Mouse (Mus musculus): ENCODE measurements around the gene Zpr1. TPM values are rescaled to one million over a fixed set of nuclear protein-coding genes. Genes with fewer than 3 reads are reported as not detected.

Zpr1 gene
- polyA plus RNA-seq, 1 experiment from 2014 or later, result 23.6 TPM

DNA sequence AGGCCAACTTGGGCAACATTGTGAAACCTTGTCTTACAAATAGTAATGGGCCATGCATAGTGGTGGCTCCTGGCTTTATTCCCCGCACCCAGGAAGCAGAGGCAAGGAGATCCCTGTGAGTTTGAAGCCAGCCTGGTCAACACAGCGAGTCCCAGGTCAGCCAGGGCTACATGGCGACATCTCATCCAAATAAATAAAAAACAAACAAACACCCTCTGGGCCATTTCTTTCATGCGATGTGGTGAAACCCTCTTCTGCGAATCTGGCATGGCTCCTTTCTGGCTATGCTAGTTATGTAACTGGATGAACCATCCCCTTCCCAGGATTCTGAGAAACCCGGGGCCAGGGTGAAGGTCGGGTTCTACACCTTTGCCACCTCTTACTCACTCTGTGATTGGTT is 16.7 kb upstream of the Zpr1 start:
- Histone ChIP-seq H3K36me3 (ENCODE audit: control insufficient read depth, insufficient read depth) (no peaks in the 10 kb centered on the region), H3K4me2 (ENCODE audit: low read depth, low read length) (no peak overlapping the region), H3K27me3 (ENCODE audit: control insufficient read depth, insufficient read depth, low read depth, low read length) (no peaks in the 10 kb centered on the region), H3K9me3 (replicated peaks; ENCODE audit: control insufficient read depth, low read length) (no peaks in the 10 kb centered on the region), H3K9ac (ENCODE audit: low read depth, low read length) (no peak overlapping the region), H3K27ac (ENCODE audit: low read length) (no peak overlapping the region), H3K4me3 (ENCODE audit: low read depth, low read length) (no peak overlapping the region), H3K4me1 (ENCODE audit: control insufficient read depth, low read depth, low read length) (peaks cover 4% of the 10 kb centered on the region; the same call in 1 of the 2 replicates)
- 67% methylated on average over 7 of the region's 7 CpGs for whole genome bisulfite sequencing (ENCODE audit: insufficient replicate concordance)
- ATAC-seq (ENCODE audit: low read depth), result no peak

DNA sequence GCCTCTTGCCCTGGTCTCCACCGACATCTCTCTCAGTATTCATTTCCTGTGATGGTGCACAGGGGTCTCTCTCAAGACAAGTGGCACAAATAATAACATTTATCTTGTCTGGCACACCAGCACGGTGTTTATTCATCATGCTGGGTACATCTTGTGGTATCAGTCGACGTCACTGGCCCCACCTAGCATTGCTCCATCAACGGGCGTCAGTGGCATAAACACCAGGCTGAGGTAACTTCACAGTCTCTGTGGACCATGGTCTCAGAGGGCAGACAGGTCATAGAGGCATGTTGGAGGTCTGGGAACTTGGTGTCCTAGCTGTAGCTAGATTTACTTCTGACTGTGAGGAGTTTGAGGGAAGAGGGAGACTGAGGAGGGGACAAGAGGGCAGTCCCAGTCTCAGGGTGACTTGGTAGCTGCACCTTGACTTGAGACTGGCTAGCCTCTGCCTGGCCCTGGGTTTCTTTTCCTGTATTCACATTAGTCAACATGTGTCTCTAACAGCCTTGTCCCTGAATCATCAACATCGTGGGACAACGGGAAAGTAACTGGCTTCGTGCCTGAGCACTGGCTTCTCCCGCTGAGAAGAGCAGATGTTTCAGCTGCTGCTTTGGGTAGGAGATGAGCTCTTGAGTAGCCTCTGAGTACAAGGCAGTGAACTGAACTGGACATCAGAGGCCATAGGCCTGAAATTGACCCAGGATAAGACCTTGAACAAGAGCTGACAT is 16.0 kb upstream of the Zpr1 start:
- Histone ChIP-seq H3K9me3 (replicated peaks; ENCODE audit: control insufficient read depth, low read length) (no peaks in the 10 kb centered on the region), H3K4me1 (ENCODE audit: control insufficient read depth, low read depth, low read length) (peaks cover 4% of the 10 kb centered on the region; the same call in 1 of the 2 replicates), H3K27ac (ENCODE audit: low read length) (no peak overlapping the region), H3K27me3 (ENCODE audit: control insufficient read depth, insufficient read depth, low read depth, low read length) (no peaks in the 10 kb centered on the region), H3K36me3 (ENCODE audit: control insufficient read depth, insufficient read depth) (no peaks in the 10 kb centered on the region), H3K9ac (ENCODE audit: low read depth, low read length) (no peak overlapping the region), H3K4me3 (ENCODE audit: low read depth, low read length) (no peak overlapping the region), H3K4me2 (ENCODE audit: low read depth, low read length) (no peak overlapping the region)
- no peak for ATAC-seq (ENCODE audit: low read depth)
- 57% methylated on average over 10 of the region's 10 CpGs for WGBS (ENCODE audit: insufficient replicate concordance)

DNA sequence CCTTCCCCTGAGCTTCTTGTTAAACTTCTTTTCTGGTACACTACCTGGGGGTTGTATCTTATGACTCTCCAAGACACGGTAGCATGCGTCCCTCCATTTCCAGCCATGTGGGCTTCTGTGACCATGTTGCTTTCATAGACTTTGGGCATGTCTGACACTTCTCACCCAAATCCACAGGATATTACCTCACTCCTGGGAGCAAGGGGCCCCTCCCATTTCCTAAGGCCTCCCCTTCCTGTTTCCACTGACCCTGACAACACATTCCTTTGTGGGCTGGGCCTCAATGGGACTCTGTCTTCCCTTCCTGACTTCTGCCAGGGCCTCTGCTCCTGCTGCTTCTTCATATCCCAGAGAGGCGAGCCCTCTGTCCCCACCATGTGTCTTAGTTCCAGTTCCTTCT is 15.3 kb upstream of the Zpr1 start:
- WGBS (ENCODE audit: insufficient replicate concordance), result 60% methylated on average over 3 of the region's 3 CpGs
- H3K27ac ChIP-seq (ENCODE audit: low read length), result no peak overlapping the region
- no peaks in the 10 kb centered on the region for H3K9me3 ChIP-seq (replicated peaks; ENCODE audit: control insufficient read depth, low read length)
- no peak overlapping the region for H3K9ac ChIP-seq (ENCODE audit: low read depth, low read length)
- no peak overlapping the region for H3K4me3 ChIP-seq (ENCODE audit: low read depth, low read length)
- peaks cover 4% of the 10 kb centered on the region; the same call in 1 of the 2 replicates for H3K4me1 ChIP-seq (ENCODE audit: control insufficient read depth, low read depth, low read length)
- H3K4me2 ChIP-seq (ENCODE audit: low read depth, low read length), result no peak overlapping the region
- H3K36me3 ChIP-seq (ENCODE audit: control insufficient read depth, insufficient read depth), result no peaks in the 10 kb centered on the region
- 0 out of 2 replicates have a peak, but pooled peaks have one; percentile 21 for ATAC-seq (ENCODE audit: low read depth)
- no peaks in the 10 kb centered on the region for H3K27me3 ChIP-seq (ENCODE audit: control insufficient read depth, insufficient read depth, low read depth, low read length)

DNA sequence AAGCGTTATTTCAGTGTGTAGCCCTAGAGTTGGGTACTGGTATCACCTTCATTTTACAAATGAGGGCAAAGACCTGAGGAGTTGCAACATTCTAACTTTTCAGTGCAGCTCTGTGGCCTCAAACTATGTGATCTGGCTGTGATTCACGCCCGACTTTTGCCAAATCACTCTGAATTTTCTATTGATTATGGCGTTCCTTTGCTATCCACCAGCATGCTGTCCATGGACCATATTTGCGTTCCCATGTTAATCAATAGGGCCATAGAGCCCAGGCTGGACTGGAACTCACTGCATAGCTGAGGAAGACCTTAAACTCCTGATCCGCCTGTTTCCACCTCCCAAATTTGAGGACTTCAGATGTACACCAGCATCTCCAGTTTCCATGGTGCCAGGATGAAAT is 13.8 kb upstream of the Zpr1 start:
- Histone ChIP-seq H3K9me3 (replicated peaks; ENCODE audit: control insufficient read depth, low read length) (no peaks in the 10 kb centered on the region), H3K4me3 (ENCODE audit: low read depth, low read length) (no peak overlapping the region), H3K27ac (ENCODE audit: low read length) (no peak overlapping the region), H3K4me2 (ENCODE audit: low read depth, low read length) (no peak overlapping the region), H3K9ac (ENCODE audit: low read depth, low read length) (no peak overlapping the region), H3K27me3 (ENCODE audit: control insufficient read depth, insufficient read depth, low read depth, low read length) (no peaks in the 10 kb centered on the region), H3K36me3 (ENCODE audit: control insufficient read depth, insufficient read depth) (no peaks in the 10 kb centered on the region), H3K4me1 (ENCODE audit: control insufficient read depth, low read depth, low read length) (peaks cover 4% of the 10 kb centered on the region; the same call in 1 of the 2 replicates)
- WGBS (ENCODE audit: insufficient replicate concordance), result 74% methylated on average over 6 of the region's 6 CpGs
- no peak for ATAC-seq (ENCODE audit: low read depth)

GRCm38 (mm10) chr9:46261131-46261530 is 11.7 kb upstream of the Zpr1 start:
- Histone ChIP-seq H3K4me2 (ENCODE audit: low read depth, low read length) (no peak overlapping the region), H3K27me3 (ENCODE audit: control insufficient read depth, insufficient read depth, low read depth, low read length) (no peaks in the 10 kb centered on the region), H3K4me3 (ENCODE audit: low read depth, low read length) (no peak overlapping the region), H3K9ac (ENCODE audit: low read depth, low read length) (no peak overlapping the region), H3K36me3 (ENCODE audit: control insufficient read depth, insufficient read depth) (no peaks in the 10 kb centered on the region), H3K27ac (ENCODE audit: low read length) (no peak overlapping the region), H3K4me1 (ENCODE audit: control insufficient read depth, low read depth, low read length) (peaks cover 4% of the 10 kb centered on the region; the same call in 1 of the 2 replicates), H3K9me3 (replicated peaks; ENCODE audit: control insufficient read depth, low read length) (no peaks in the 10 kb centered on the region)
- WGBS (ENCODE audit: insufficient replicate concordance), result 60% methylated on average over 7 of the region's 7 CpGs
- no peak for ATAC-seq (ENCODE audit: low read depth)

DNA sequence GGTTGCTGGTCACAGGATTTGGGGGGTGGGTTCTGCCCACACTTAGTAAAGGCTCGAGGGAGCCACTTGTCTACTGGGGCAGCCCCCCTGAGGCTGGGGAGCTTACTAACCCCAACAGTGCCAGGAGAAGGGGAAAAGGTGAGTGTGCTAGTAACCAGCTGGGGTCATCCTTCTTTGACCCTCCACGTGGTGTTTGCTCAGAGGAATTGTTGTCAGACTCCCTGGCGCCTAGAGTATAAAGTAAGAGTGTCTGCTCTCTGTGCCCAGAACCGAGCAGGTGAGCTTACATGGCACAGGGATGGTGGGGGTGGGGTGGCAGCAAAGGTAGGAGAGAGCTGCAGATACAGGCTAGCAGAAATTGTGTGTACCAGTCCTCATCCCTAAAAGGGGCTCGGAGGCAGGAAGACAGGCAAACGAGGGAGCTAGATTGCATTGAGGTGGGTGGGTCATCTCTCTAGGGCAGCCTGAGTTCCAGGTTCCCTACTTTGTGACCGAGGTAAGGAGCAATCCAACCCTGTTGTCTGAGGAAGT is 4.5 kb upstream of the Zpr1 start, which contains the start of gene Apoa5:
Gene Apoa5, plus strand, starts transcription at position 291 of the 531 bp plus-strand sequence.
- Histone ChIP-seq H3K9ac (ENCODE audit: low read depth, low read length) (no peak within 1 kb of the TSS), H3K4me2 (ENCODE audit: low read depth, low read length) (no peak within 1 kb of the TSS), H3K27ac (ENCODE audit: low read length) (no peak within 1 kb of the TSS), H3K27me3 (ENCODE audit: control insufficient read depth, insufficient read depth, low read depth, low read length) (no peaks in the 10 kb centered on the region), H3K4me1 (ENCODE audit: control insufficient read depth, low read depth, low read length) (peaks cover 7% of the 10 kb centered on the region), H3K36me3 (ENCODE audit: control insufficient read depth, insufficient read depth) (no peaks in the 10 kb centered on the region), H3K4me3 (ENCODE audit: low read depth, low read length) (no peak within 1 kb of the TSS), H3K9me3 (replicated peaks; ENCODE audit: control insufficient read depth, low read length) (no peaks in the 10 kb centered on the region)
- 33% methylated on average over 7 of the region's 7 CpGs for WGBS (ENCODE audit: insufficient replicate concordance)
- no peak for ATAC-seq (ENCODE audit: low read depth)

- H3K27ac ChIP-seq (ENCODE audit: low read length), result no peak overlapping the region
- H3K4me2 ChIP-seq (ENCODE audit: low read depth, low read length), result no peak overlapping the region
- ATAC-seq (ENCODE audit: low read depth), result no peak
- H3K4me1 ChIP-seq (ENCODE audit: control insufficient read depth, low read depth, low read length), result peaks cover 13% of the 10 kb centered on the region
- H3K36me3 ChIP-seq (ENCODE audit: control insufficient read depth, insufficient read depth), result no peaks in the 10 kb centered on the region
- no peaks in the 10 kb centered on the region for H3K9me3 ChIP-seq (replicated peaks; ENCODE audit: control insufficient read depth, low read length)
- no peak overlapping the region for H3K9ac ChIP-seq (ENCODE audit: low read depth, low read length)
- no peaks in the 10 kb centered on the region for H3K27me3 ChIP-seq (ENCODE audit: control insufficient read depth, insufficient read depth, low read depth, low read length)
- WGBS (ENCODE audit: insufficient replicate concordance), result 69% methylated on average over 5 of the region's 5 CpGs
- no peak overlapping the region for H3K4me3 ChIP-seq (ENCODE audit: low read depth, low read length)
Observed at GRCm38 (mm10) chr9:46269125-46269524, 3.7 kb upstream of the Zpr1 start.

DNA sequence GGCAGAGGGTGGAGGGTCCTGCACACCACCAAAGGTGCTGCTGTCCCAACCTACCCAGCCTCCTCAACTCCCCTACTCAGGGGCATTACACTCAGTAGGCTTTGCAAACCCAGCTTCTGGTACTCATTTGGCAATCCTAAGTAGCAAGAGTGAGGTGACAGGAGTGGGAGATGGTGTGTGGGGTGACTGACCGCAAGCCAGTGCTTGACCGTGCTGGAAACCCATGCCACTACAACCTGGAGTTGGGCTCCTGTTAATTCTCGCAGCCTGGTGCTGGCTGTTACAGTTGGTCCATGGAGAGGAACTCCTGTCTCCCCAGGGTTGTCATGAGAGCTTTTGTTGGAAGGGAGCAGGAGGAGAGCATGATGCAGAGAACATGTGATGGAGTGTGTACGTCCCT is 2.1 kb upstream of the Zpr1 start:
- Histone ChIP-seq H3K9me3 (replicated peaks; ENCODE audit: control insufficient read depth, low read length) (no peaks in the 10 kb centered on the region), H3K4me3 (ENCODE audit: low read depth, low read length) (no peak overlapping the region), H3K9ac (ENCODE audit: low read depth, low read length) (no peak overlapping the region), H3K4me1 (ENCODE audit: control insufficient read depth, low read depth, low read length) (peaks cover 18% of the 10 kb centered on the region), H3K27ac (ENCODE audit: low read length) (no peak overlapping the region), H3K27me3 (ENCODE audit: control insufficient read depth, insufficient read depth, low read depth, low read length) (no peaks in the 10 kb centered on the region), H3K36me3 (ENCODE audit: control insufficient read depth, insufficient read depth) (peaks cover 7% of the 10 kb centered on the region; the same call in 1 of the 2 replicates), H3K4me2 (ENCODE audit: low read depth, low read length) (no peak overlapping the region)
- ATAC-seq (ENCODE audit: low read depth), result no peak
- 84% methylated on average over 4 of the region's 4 CpGs for whole genome bisulfite sequencing (ENCODE audit: insufficient replicate concordance)

DNA sequence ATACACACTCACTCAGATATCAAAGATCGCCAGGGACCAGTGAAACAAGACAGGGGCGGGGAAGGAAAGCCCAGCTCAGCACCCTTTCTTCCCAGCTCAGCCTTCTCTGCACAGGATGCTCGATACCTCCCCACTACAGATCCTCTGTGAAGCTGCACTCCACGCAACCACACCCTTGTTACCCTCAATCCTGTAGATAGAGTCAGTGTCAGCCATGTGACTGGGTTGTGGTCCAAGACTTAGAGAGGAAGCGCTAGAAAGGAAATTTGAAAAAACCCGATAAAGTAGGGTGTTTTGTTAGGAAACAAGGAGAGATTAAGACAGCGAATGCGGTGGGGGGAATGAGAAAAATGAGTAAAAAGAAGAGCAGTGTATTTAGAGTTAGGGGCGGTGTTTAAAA is 794 bp upstream of the Zpr1 start:
- H3K9ac ChIP-seq (ENCODE audit: low read depth, low read length), result peak overlapping the region; percentile 75; the same call in 1 of the 2 replicates

More for the DNA sequence above, 794 bp upstream of the Zpr1 start:
- no peak for ATAC-seq (ENCODE audit: low read depth)
- Histone ChIP-seq H3K4me3 (ENCODE audit: low read depth, low read length) (peak overlapping the region; percentile 88), H3K4me2 (ENCODE audit: low read depth, low read length) (peak overlapping the region; percentile 79), H3K27me3 (ENCODE audit: control insufficient read depth, insufficient read depth, low read depth, low read length) (no peaks in the 10 kb centered on the region), H3K9me3 (replicated peaks; ENCODE audit: control insufficient read depth, low read length) (no peaks in the 10 kb centered on the region), H3K27ac (ENCODE audit: low read length) (no peak overlapping the region), H3K4me1 (ENCODE audit: control insufficient read depth, low read depth, low read length) (peaks cover 18% of the 10 kb centered on the region), H3K36me3 (ENCODE audit: control insufficient read depth, insufficient read depth) (peaks cover 18% of the 10 kb centered on the region)
- 24% methylated on average over 9 of the region's 9 CpGs for WGBS (ENCODE audit: insufficient replicate concordance)
